Mouse (Mus musculus) kidney, adult 11 months (tissue): ENCODE measurements around the gene Flnb.

ENCODE experiments used
- DNase-seq: peaks from one replicate; pipeline ENCODE4 v3.0.0; 2022

The Flnb gene

DNA sequence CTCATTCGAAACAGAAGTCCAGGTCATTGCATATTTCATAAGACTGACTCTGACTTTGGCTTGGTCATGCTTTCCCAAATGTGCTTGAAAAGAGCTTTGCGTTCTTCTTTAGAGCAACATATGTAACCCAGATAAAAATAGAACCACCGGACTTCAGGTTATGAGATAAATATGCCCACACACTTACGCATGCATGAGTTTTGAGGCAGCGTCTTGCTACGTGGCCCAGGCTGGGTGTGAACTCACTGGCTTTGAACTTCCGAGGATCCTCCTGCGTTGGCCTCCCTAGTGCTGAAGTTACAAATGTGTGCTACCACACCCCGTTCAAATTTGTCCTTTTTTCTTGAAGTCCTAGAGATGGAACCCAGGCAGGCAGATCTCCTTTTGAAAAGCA lies 46.7 kb downstream of the Flnb start:
- no peak for DNase-seq

- no peak for DNase-seq
Measured at GRCm38 (mm10) chr14:7867224-7867623, 49.5 kb downstream of the Flnb start.

DNA sequence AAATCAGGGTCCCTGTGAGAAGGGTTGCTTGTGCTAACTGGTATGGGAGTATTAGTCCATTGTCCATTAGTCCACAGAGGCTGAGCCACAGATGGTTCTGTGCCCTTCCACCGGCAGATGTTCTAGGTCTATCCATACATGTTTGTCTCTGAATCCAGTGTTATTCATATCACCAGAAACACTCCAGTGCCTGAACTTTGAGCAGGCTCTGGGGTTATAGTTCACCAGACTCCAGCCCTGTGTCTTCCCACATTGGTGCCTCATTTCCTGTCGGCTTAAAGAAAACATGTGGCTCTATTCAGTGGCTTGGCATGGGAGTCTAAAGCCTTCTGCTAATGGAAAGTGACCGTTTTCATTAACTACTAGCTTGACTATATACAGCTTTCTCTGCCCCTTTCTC lies 50.1 kb downstream of the Flnb start:
- DNase-seq, result no peak

GRCm38 (mm10) chr14:7869796-7870195 lies 52.0 kb downstream of the Flnb start:
- no peak for DNase-seq

DNA sequence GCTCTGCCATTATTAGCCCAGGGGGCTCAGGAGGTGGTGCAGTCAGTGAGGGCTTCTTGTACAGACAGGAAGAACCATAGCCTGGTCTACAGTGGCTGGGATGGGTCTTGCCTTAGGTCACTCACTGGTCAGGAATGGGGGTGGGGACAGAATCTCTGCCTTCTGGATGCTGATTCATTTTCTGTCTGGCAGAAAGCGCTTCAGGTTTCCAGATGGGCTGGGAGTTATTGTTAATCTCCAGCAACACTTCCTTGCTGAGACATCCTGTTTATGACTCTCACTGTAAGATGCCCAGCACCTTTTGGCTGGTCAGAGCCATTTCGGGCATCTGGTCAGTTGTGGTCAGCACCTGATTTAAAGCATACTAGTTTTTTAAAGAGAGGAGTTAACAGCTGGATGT lies 55.8 kb downstream of the Flnb start:
- DNase-seq, result no peak

- no peak for DNase-seq
Measured at GRCm38 (mm10) chr14:7874495-7874894, 56.7 kb downstream of the Flnb start.

DNA sequence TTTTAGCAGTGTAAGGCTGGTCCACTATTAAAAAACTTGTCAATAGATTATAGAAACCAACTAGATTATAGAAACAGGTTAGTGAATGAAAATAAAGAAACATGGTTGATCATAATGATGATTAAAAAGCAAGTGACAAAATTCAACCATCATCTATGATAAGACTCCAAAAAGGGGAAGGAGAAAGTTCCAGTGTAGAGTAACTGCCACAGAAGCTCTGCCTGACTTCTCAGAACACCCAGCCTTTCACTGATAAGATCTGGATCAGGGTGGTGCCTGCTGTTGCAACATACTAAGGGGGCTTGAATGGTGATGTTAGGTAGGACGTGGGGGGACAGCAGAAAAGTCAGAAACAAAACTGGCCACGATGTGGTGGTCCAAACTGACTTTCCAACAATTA lies 60.2 kb downstream of the Flnb start:
- DNase-seq, result no peak

DNA sequence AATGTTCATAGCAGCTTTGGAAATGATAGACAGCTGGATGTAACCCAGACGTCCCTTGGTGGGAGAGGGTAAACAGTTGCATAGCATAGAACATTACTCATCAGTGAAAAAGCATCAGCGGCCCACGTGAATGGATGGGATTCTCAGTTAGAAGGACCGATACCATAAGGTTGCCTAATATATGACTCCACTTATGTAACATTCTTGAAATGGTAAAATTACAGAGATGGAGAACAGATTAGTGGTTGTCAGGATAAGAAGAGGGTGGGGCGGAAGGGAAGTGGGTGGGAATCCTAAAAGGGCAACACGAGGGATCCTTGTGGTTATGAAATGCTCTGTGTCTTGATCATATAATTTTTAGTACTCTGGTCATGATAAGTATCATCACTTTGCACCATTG lies 62.6 kb downstream of the Flnb start:
- DNase-seq, result no peak

DNA sequence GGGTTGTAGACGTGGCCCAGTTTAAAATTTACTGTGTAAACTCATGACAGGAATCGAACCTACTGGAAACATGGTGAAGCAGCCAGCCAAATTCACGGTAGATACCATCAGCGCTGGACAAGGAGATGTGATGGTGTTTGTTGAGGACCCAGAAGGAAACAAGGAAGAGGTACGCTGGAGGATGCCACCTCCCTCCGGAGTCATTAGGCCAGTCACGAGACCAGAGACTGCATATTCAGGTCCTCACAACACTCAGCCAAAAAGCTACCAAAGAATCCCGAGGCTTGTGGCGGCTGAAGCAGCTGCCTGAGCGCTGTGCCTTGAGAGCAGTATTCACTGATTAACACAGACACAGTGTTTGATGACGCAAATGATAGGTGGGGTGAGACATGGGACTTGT lies 63.8 kb downstream of the Flnb start:
- DNase-seq, result no peak

GRCm38 (mm10) chr14:7882050-7882449 lies 64.3 kb downstream of the Flnb start:
- DNase-seq, result no peak

DNA sequence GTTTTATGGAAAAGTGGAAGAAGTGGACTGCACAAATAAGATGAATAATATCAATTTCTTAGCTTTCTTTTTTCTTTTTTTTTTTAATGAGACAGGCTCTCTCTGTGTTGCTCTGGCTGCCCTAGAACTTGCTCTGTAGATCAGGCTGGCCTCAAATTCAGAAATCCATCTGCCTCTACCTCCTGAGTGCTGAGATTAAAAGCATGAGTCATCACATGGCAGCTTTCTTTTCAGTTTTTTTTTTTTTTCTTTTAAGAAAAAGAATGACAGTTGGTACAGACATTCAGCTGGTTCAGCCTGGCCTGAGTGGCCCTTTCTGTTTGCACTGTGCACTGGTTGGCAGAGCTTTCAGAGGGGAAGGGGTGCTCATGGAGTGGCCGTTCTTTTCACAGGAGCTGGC lies 66.4 kb downstream of the Flnb start:
- DNase-seq, result no peak

DNA sequence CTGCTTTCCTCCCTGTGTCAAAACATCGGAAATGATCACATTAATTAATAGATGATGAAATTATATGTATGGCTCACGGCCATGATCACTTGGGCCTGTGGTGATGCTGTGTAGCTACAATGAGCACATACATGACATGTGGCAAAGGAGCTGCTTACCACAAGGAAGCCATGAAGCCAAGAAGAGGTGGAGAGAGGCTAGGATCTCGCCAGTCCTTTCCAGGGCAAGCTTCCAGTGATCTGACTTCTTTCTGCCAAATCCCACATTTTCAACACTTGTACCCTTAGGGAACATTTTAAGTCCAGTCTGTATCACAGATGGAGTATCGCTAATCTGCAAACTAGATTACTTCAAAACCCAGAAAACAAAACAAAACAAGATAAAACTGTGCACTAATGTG lies 67.1 kb downstream of the Flnb start:
- DNase-seq, result no peak

DNA sequence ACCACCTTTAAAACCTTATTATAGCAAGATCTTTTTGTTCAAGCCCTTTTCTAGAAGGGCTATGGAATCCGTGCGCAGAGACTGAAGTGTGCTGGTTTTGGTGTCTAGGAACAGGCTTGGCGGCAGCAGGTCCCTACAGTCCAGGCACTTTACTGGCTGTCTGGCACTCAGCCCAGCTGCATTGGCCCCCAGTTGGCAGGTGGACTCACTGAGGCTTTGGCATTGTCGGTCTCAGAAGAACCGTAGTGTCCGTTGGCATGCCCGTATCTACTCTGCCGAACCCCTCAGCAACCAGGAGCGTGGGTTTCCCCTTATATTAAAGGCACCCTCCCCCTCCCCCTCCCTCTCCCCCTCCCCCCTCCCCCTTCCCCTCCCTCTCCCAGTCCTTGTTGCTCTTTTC lies 67.8 kb downstream of the Flnb start:
- no peak for DNase-seq

DNA sequence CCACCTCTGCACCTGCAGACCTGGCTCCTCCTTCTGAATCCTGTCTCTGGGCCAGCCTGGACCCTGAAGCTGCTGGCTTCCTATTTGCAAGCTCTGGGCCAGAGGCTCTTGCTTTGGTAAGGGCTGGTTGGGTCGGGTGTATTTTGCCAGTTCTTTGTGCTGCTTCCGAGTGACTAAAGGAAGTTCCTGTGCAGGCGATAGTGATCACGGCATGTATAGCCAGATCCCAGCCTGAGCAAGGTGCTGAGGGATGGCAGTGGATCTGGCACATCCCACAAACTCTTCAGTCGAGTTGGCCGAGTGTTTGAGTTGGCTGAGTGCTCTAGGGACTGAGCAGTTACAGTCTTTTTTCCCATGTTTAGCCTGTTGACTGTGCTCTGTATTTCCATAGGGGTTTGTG lies 68.3 kb downstream of the Flnb start:
- no peak for DNase-seq

GRCm38 (mm10) chr14:7887171-7887570 lies 69.4 kb downstream of the Flnb start:
- DNase-seq, result no peak

DNA sequence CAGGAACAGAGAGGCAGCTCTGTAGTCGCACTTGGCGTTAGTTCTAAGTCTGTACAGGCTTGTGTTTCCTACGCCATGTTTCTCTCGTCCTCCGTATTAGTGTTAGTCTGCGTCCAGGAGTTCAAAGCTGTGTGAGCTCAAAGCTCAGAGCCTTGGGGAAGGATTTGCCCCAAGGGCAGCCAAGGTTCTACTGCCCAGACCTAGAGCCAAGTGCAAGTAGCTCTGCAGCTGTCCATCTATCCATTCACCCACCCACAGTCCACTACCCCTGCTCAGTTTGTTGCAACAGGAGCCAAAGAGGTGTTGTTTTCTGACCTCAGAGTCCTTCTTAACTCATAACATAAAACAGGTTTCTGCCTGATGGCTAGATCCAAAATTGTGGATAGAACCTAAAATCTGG lies 70.5 kb downstream of the Flnb start:
- no peak for DNase-seq

GRCm38 (mm10) chr14:7888811-7889651 lies 71.3 kb downstream of the Flnb start:
- no peak for DNase-seq

- no peak for DNase-seq
Measured at GRCm38 (mm10) chr14:7889834-7890233, 72.1 kb downstream of the Flnb start.

GRCm38 (mm10) chr14:7891401-7891800 lies 73.6 kb downstream of the Flnb start:
- no peak for DNase-seq

- DNase-seq, result peak; percentile 67
Measured at GRCm38 (mm10) chr14:7896126-7896525, 78.4 kb downstream of the Flnb start.

DNA sequence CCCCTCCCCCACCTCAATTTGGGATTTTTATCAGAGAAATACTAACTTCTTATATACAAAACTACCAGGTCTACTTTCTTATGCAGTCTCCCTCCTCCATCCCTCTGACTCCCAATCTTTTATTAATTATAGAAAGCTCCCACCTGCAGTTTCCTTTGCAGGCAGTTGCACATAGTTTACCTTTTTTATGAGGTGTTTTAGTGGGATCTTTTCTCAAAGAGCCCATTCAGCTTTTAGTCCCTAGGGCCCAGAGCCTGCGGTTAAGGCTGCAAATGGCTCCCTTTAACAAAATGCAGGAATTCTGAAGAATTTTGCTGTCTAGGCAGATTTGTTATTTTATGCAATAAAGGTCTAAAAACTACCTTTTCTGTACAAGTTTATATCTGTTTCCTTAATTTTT lies 78.9 kb downstream of the Flnb start:
- no peak for DNase-seq

DNA sequence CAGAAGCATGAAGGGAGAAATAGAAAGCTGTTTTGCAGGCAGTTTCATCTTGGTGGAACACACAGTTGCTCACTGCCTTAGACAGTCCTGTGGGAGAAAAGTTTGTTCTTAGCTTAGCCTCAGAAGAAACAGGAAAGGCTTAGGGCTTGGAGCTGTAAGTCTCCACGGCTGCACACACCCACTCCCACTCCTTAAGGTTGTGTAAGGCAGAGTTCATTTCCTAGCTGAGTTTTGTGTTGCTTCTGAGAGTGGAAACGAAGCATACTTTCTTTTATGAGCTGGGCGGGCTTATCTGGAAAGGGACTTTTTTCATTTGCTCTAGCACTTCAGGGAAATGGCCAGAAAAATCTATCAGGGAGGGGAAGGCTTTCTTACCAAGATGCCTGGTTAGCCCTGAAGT lies 82.2 kb downstream of the Flnb start:
- DNase-seq, result no peak

- DNase-seq, result peak; percentile 42
Measured at GRCm38 (mm10) chr14:7900481-7901049, 82.8 kb downstream of the Flnb start.

- DNase-seq, result peak; percentile 41
Measured at GRCm38 (mm10) chr14:7901484-7902240, 83.9 kb downstream of the Flnb start.
